Mouse (Mus musculus) megakaryocyte, embryonic 14.5 days (primary cell): ENCODE measurements at regions not wholly inside any gene's neighbourhood (a gene's known extent, or its start where the extent isn't known, plus 50 kb on each side); places are given as distances from the start of the nearest gene placed in this dataset.

ENCODE experiments used
- FLI1 ChIP-seq: IDR thresholded peaks from 2 replicates; pipeline ENCODE4 v1.6.1; 2012; ENCODE audit warnings: low read length, inconsistent platforms, mixed read lengths
- GATA1 ChIP-seq: IDR thresholded peaks from 3 replicates; pipeline ENCODE4 v1.6.1; 2012; ENCODE audit warnings: mixed read lengths, low read length, inconsistent platforms, borderline replicate concordance

DNA sequence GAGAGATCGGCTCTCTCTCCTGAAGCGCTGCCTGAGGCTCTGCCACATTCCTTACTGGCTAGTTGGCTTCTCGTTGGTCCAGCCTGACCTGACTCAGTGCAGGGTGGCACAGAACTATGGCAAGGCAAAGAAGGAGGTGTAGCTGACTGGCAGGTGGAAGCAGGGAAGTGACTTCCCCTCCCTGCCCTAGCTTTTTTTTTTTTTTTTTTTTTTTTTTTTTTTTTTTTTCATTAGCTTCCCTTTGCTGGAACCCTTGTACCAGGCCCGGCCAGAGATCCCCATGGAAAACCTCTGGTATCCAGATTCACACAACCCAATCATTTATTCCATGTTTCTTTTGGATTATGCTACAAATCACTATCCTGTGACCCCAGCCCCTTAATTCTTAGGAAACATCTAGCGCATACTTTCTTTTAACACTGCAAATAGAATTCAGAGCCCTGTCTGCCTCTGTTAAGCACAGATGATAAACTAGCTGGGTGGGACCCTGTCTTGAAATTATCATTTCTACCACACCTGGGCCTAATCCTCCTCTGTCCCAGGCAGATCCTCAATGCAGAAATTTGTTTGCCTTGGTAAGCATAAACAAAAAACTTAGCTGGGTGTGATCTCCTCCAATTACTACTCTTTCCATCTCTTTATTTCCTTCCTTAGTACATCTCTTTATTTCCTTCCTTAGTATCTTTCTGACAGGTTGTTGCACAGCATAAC is 742.9 kb downstream of the Hace1 start:
- TF ChIP-seq GATA1 (no peak), FLI1 (no peak)
